Mouse (Mus musculus) C2C12 (cell line): ENCODE measurements around the gene Smarcb1. TPM values are rescaled to one million over a fixed set of nuclear protein-coding genes. Genes with fewer than 3 reads are reported as not detected.

Source experiments
- H3K27me3 ChIP-seq: one replicate; pipeline ENCODE4 v1.6.1; 2011; ENCODE audit not compliant: control insufficient read depth, insufficient read depth, insufficient read length
- H3K36me3 ChIP-seq: one replicate; pipeline ENCODE4 v1.6.1; 2011; ENCODE audit not compliant: control insufficient read depth, insufficient read depth
- H3K4me3 ChIP-seq: one replicate; pipeline ENCODE4 v1.5.1; 2011; ENCODE audit warnings: mild to moderate bottlenecking, control low read depth; ENCODE audit not compliant: poor library complexity, insufficient read depth, severe bottlenecking
- H3K79me2 ChIP-seq: one replicate; pipeline ENCODE4 v1.6.1; 2011; ENCODE audit not compliant: control insufficient read depth, insufficient read depth
- H3K79me3 ChIP-seq: one replicate; pipeline ENCODE4 v1.6.1; 2011; ENCODE audit warnings: low read depth, control low read depth
- H3ac ChIP-seq: one replicate; pipeline ENCODE3; 2011; ENCODE audit warnings: low read depth; ENCODE audit not compliant: control insufficient read depth, insufficient read length
- CEBPB ChIP-seq: IDR thresholded peaks from one replicate; pipeline ENCODE4 v1.6.1; 2011; ENCODE audit warnings: low read depth, mild to moderate bottlenecking, control low read depth, moderate library complexity
- CTCF ChIP-seq: IDR thresholded peaks from one replicate; pipeline ENCODE4 v1.5.1; 2011; ENCODE audit not compliant: control insufficient read depth, insufficient read depth, insufficient read length
- FOSL1 ChIP-seq: IDR thresholded peaks from one replicate; pipeline ENCODE4 v1.8.0; 2011; ENCODE audit warnings: mild to moderate bottlenecking, low read length; ENCODE audit not compliant: poor library complexity, insufficient read depth, severe bottlenecking
- MAX ChIP-seq: IDR thresholded peaks from one replicate; pipeline ENCODE4 v1.6.1; 2011; ENCODE audit warnings: mild to moderate bottlenecking, control low read depth
- MYOD1 ChIP-seq: IDR thresholded peaks from one replicate; pipeline ENCODE4 v1.6.1; 2011; ENCODE audit warnings: low read depth; ENCODE audit not compliant: control insufficient read depth, insufficient read length
- MYOG ChIP-seq: IDR thresholded peaks from one replicate; pipeline ENCODE4 v1.6.1; 2011; ENCODE audit not compliant: control insufficient read depth, insufficient read length; ENCODE audit errors: extremely low read depth
- USF1 ChIP-seq: IDR thresholded peaks from one replicate; pipeline ENCODE4 v1.6.1; 2011; ENCODE audit warnings: low read depth, mild to moderate bottlenecking, control low read depth, moderate library complexity
- polyA plus RNA-seq: library from polyadenylated mRNA; unstranded; fragments of >200 nt; fragmentation: generic; extraction: Trizol; gene quantifications from one replicate; pipeline ENCODE4 v1.2.1, GENCODE M21; 2012; ENCODE audit warnings: missing spikeins

Gene Smarcb1
- polyA plus RNA-seq, 1 experiment, result 133 TPM

GRCm38 (mm10) chr10:75854096-75854495 lies 67.3 kb downstream of the Smarcb1 start:
- peaks cover 18% of the 10 kb centered on the region for H3K79me2 ChIP-seq
- TF ChIP-seq MYOD1 (no peak), CTCF (no peak), FOSL1 (no peak), MYOG (no peak), CEBPB (no peak), MAX (no peak), USF1 (no peak)
- peaks cover 22% of the 10 kb centered on the region for H3K36me3 ChIP-seq
- no peak overlapping the region for H3ac ChIP-seq
- no peaks in the 10 kb centered on the region for H3K27me3 ChIP-seq
- peaks cover 9% of the 10 kb centered on the region for H3K79me3 ChIP-seq
- no peak overlapping the region for H3K4me3 ChIP-seq

- TF ChIP-seq MAX (no peak), CEBPB (no peak), MYOG (no peak), USF1 (no peak)
- H3K79me3 ChIP-seq, result peaks cover 3% of the 10 kb centered on the region
- peaks cover 20% of the 10 kb centered on the region for H3K36me3 ChIP-seq
- no peak overlapping the region for H3K4me3 ChIP-seq
- no peaks in the 10 kb centered on the region for H3K27me3 ChIP-seq
- peaks cover 12% of the 10 kb centered on the region for H3K79me2 ChIP-seq
- H3ac ChIP-seq, result no peak overlapping the region
Measured at GRCm38 (mm10) chr10:75853452-75853851, 68.0 kb downstream of the Smarcb1 start.

GRCm38 (mm10) chr10:75852539-75853125 lies 68.8 kb downstream of the Smarcb1 start:
- Histone ChIP-seq H3K79me2 (peaks cover 3% of the 10 kb centered on the region), H3K79me3 (no peaks in the 10 kb centered on the region), H3ac (no peak overlapping the region), H3K36me3 (peaks cover 12% of the 10 kb centered on the region), H3K27me3 (no peaks in the 10 kb centered on the region), H3K4me3 (no peak overlapping the region)
- TF ChIP-seq CEBPB, result no peak
- no peak for TF ChIP-seq CTCF
- no peak for TF ChIP-seq MYOG
- TF ChIP-seq MAX, result no peak
- TF ChIP-seq MYOD1, result no peak
- TF ChIP-seq USF1, result no peak
- no peak for TF ChIP-seq FOSL1

- TF ChIP-seq MYOG (no peak), USF1 (no peak), MYOD1 (no peak), CEBPB (no peak), MAX (no peak), CTCF (no peak), FOSL1 (no peak)
- peaks cover 3% of the 10 kb centered on the region for H3K36me3 ChIP-seq
- H3K79me2 ChIP-seq, result no peaks in the 10 kb centered on the region
- H3ac ChIP-seq, result no peak overlapping the region
- H3K79me3 ChIP-seq, result no peaks in the 10 kb centered on the region
- no peaks in the 10 kb centered on the region for H3K27me3 ChIP-seq
- no peak overlapping the region for H3K4me3 ChIP-seq
Measured at GRCm38 (mm10) chr10:75851681-75852080, 69.7 kb downstream of the Smarcb1 start.

GRCm38 (mm10) chr10:75851076-75851475 lies 70.3 kb downstream of the Smarcb1 start:
- H3K4me3 ChIP-seq, result no peak overlapping the region
- TF ChIP-seq MYOD1 (no peak), CTCF (no peak), USF1 (no peak), MYOG (no peak), MAX (no peak), FOSL1 (no peak), CEBPB (no peak)
- no peaks in the 10 kb centered on the region for H3K27me3 ChIP-seq
- no peaks in the 10 kb centered on the region for H3K79me3 ChIP-seq
- H3K36me3 ChIP-seq, result no peaks in the 10 kb centered on the region
- no peak overlapping the region for H3ac ChIP-seq
- no peaks in the 10 kb centered on the region for H3K79me2 ChIP-seq

GRCm38 (mm10) chr10:75848382-75848781 lies 73.0 kb downstream of the Smarcb1 start:
- no peaks in the 10 kb centered on the region for H3K79me2 ChIP-seq
- no peaks in the 10 kb centered on the region for H3K79me3 ChIP-seq
- H3K36me3 ChIP-seq, result no peaks in the 10 kb centered on the region
- H3K27me3 ChIP-seq, result peaks cover 3% of the 10 kb centered on the region
- no peak overlapping the region for H3K4me3 ChIP-seq
- TF ChIP-seq USF1 (no peak), CEBPB (no peak), MYOD1 (no peak), MYOG (no peak)
- H3ac ChIP-seq, result no peak overlapping the region

Other genes with a start within 250 kb of the Smarcb1 start
- gene Cabin1, start 157.3 kb downstream of the Smarcb1 start, polyA plus RNA-seq, result 24.5 TPM
- 27.9 TPM for gene Ddt, start 148.2 kb downstream of the Smarcb1 start, polyA plus RNA-seq
- gene Gm20441, start 140.7 kb downstream of the Smarcb1 start, polyA plus RNA-seq, result not detected
- 0.13 TPM for gene Gstt3, start 140.2 kb downstream of the Smarcb1 start, polyA plus RNA-seq
- 0.76 TPM for gene Gstt1, start 123.0 kb downstream of the Smarcb1 start, polyA plus RNA-seq
- gene Gstt4, start 99.1 kb downstream of the Smarcb1 start, polyA plus RNA-seq, result not detected
- gene Gstt2, start 84.2 kb downstream of the Smarcb1 start, polyA plus RNA-seq, result 0.49 TPM
- gene Mif, start 61.4 kb downstream of the Smarcb1 start, polyA plus RNA-seq, result 2,436 TPM
- gene Derl3, start 28.2 kb downstream of the Smarcb1 start, polyA plus RNA-seq, result 0.25 TPM
- 91.1 TPM for gene Chchd10, start 11.5 kb upstream of the Smarcb1 start, polyA plus RNA-seq
- 53.2 TPM for gene Mmp11, start 14.9 kb upstream of the Smarcb1 start, polyA plus RNA-seq
- 0.35 TPM for gene Gm867, start 19.1 kb upstream of the Smarcb1 start, polyA plus RNA-seq
- gene Vpreb3, start 21.4 kb upstream of the Smarcb1 start, polyA plus RNA-seq, result 0.13 TPM
- gene Gm5134, start 32.9 kb upstream of the Smarcb1 start, polyA plus RNA-seq, result not detected
- 6.7 TPM for gene Zfp280b, start 111.0 kb upstream of the Smarcb1 start, polyA plus RNA-seq
- gene Slc5a4b, start 189.3 kb upstream of the Smarcb1 start, polyA plus RNA-seq, result not detected
- not detected for gene Slc5a4a, start 225.8 kb upstream of the Smarcb1 start, polyA plus RNA-seq